Mouse (Mus musculus) limb, embryonic 14.5 days (tissue): ENCODE results near the gene Cd36. TPM values are rescaled to one million over a fixed set of nuclear protein-coding genes. Genes with fewer than 3 reads are reported as not detected.
A peak's percentile ranks its signal among the peaks of the same experiment; 100 is the strongest.
"Not testable (repeated sequence)": the region's sequence is repeated elsewhere in the genome, so short reads cannot be mapped to it uniquely, and the experiment has no call there.

Experiments used
- ATAC-seq: fragments of 200-750 bp; cut with Nextera tagmentation; 2 replicates; pipeline ENCODE4 v1.8.0; 2017; ENCODE audit warnings: low read depth, moderate number of reproducible peaks, moderate TSS enrichment; ENCODE audit not compliant: low FRiP score
- DNase-seq: peaks from one replicate; pipeline ENCODE4 v3.0.0-alpha.2; 2015; ENCODE audit warnings: low spot score
- H3K27ac ChIP-seq: fragments of 300-500 bp; sonication (generic); replicated peaks from 2 replicates; pipeline ENCODE4 v1.5.1; 2014; ENCODE audit warnings: low read depth, mild to moderate bottlenecking, low read length, moderate library complexity, mixed read lengths
- H3K27me3 ChIP-seq: fragments of 300-500 bp; sonication (generic); 2 replicates; pipeline ENCODE4 v1.6.1; 2014; ENCODE audit warnings: low read length, mixed read lengths; ENCODE audit not compliant: control insufficient read depth, insufficient read depth
- H3K36me3 ChIP-seq: fragments of 300-500 bp; sonication (generic); 2 replicates; pipeline ENCODE4 v1.6.1; 2014; ENCODE audit warnings: mild to moderate bottlenecking, low read length, moderate library complexity, mixed read lengths; ENCODE audit not compliant: control insufficient read depth, insufficient read depth
- H3K4me1 ChIP-seq: fragments of 300-500 bp; sonication (generic); 2 replicates; pipeline ENCODE4 v1.6.1; 2014; ENCODE audit warnings: antibody characterized with exemption, low read length, mixed read lengths; ENCODE audit not compliant: control insufficient read depth, insufficient read depth
- H3K4me2 ChIP-seq: fragments of 300-500 bp; sonication (generic); replicated peaks from 2 replicates; pipeline ENCODE4 v1.6.1; 2014; ENCODE audit warnings: low read depth, mild to moderate bottlenecking, low read length, moderate library complexity; ENCODE audit not compliant: severe bottlenecking
- H3K4me3 ChIP-seq: fragments of 300-500 bp; sonication (generic); replicated peaks from 2 replicates; pipeline ENCODE4 v1.5.1; 2014; ENCODE audit warnings: low read length
- H3K9ac ChIP-seq: fragments of 300-500 bp; sonication (generic); 2 replicates; pipeline ENCODE4 v1.6.1; 2014; ENCODE audit warnings: mild to moderate bottlenecking, low read depth, low read length, moderate library complexity; ENCODE audit not compliant: severe bottlenecking
- H3K9me3 ChIP-seq: fragments of 300-500 bp; sonication (generic); 2 replicates; pipeline ENCODE4 v1.6.1; 2016; ENCODE audit warnings: low read length; ENCODE audit not compliant: control insufficient read depth
- POLR2A ChIP-seq: fragments of 200-500 bp; IDR thresholded peaks from 2 replicates; pipeline ENCODE4 v1.8.0; 2012; ENCODE audit warnings: inconsistent platforms, mild to moderate bottlenecking, moderate library complexity, borderline replicate concordance; ENCODE audit not compliant: insufficient read depth, insufficient read length; ENCODE audit errors: extremely low read depth
- WGBS: fragments of 180-500 bp; shearing (Covaris S2); extraction: QIAGEN DNeasy Blood & Tissue Kit; methylation state at CpG from one replicate; pipeline ENCODE4 v1.1.7; 2014; 5-methylcytosine and 5-hydroxymethylcytosine counted together
- polyA plus RNA-seq, 2 experiments: library from polyadenylated mRNA; depleted of rRNA in 1 of 2; stranded (reverse) in 1 of 2; unstranded in 1 of 2; fragments of >200 nt; fragmentation: Nextera tagmentation in 1 of 2; extraction: Ambion mirVana in 1 of 2; gene quantifications; 2 replicates each; pipeline versions ENCODE4 v1.2.1 to v1.2.3; 2012 to 2014

Cd36 gene
- polyA plus RNA-seq (2012; rRNA removed) (10.6 and 16.4 TPM in 2 replicates), polyA plus RNA-seq (2014; fragmentation: Nextera tagmentation; extraction: Ambion mirVana) (21.2 and 26.8 TPM in 2 replicates)

GRCm38 (mm10) chr5:17888598-17888997 is at the start of gene Cd36:
TSS of gene Cd36 (minus strand) at chr5:17888801.
- Histone ChIP-seq H3K36me3 (no peaks in the 10 kb centered on the region), H3K4me3 (no peak within 1 kb of the TSS), H3K9ac (no peak within 1 kb of the TSS), H3K27me3 (no peaks in the 10 kb centered on the region), H3K9me3 (no peaks in the 10 kb centered on the region), H3K4me1 (no peaks in the 10 kb centered on the region), H3K4me2 (no peak within 1 kb of the TSS), H3K27ac (no peak within 1 kb of the TSS)
- no peak for TF ChIP-seq POLR2A
- 52% methylated on average over 5 of the region's 5 CpGs for WGBS
- ATAC-seq (no peak), DNase-seq (no peak)

GRCm38 (mm10) chr5:17934501-17934900 is 45.9 kb upstream of the Cd36 start:
- Histone ChIP-seq H3K9ac (no peak overlapping the region), H3K4me3 (no peak overlapping the region), H3K36me3 (no peaks in the 10 kb centered on the region), H3K4me2 (no peak overlapping the region), H3K4me1 (no peaks in the 10 kb centered on the region), H3K9me3 (no peaks in the 10 kb centered on the region), H3K27ac (no peak overlapping the region), H3K27me3 (no peaks in the 10 kb centered on the region)
- no peak for TF ChIP-seq POLR2A
- ATAC-seq (no peak), DNase-seq (no peak)
- WGBS: 64% methylated on average over 1 of the region's 1 CpGs

DNA sequence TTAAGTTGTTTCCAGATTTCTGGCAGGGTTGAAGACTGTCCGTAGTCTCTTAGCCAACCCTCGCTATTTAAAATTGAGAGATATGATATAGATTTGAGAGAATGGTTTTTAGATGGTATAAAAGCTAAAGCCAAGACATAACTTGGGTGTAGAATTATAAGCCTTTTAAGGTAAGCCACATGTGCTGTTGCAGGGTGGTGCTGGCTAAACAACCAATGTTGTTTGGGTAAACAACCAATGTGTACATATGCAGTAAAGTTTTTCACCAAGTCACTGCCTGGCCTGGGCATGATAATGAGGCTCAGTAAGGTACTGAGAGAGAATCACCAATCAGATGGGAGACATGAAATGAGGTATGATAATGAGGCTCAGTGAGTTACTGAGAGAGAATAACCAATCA is 43.0 kb upstream of the Cd36 start:
- WGBS: 94% methylated on average over 2 of the region's 2 CpGs

DNA sequence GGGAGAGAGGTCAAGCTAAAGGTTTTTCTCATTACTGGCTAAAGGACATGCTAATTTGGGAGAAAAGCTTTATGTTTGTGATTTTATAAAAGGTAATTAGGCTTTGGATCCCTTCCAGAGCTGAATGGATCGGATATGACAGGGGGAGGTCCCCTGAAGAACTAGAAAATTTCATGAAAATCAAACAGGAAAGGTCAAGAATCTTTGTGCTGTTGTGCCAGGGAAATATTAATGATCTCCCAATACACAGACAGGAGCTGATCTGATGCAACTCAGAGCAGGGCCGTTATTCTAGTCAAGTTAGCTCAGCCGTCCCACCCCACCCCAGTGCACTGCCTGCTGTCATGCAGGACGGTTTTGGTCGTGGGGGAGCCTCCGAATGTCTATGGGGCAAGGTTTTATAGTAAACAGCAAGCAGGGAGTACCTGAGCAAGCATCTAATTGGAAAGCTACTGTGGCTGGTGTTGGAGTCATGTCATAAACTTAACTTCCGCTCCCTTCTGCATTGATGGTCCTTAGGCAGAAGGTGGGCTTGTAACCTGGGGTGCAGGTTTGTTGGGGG is 40.5 kb upstream of the Cd36 start:
- ATAC-seq (no peak), DNase-seq (no peak)
- 33% methylated on average over 7 of the region's 7 CpGs for WGBS
- Histone ChIP-seq H3K9me3 (no peaks in the 10 kb centered on the region), H3K4me1 (no peaks in the 10 kb centered on the region), H3K4me3 (no peak overlapping the region), H3K27ac (no peak overlapping the region), H3K27me3 (no peaks in the 10 kb centered on the region), H3K36me3 (no peaks in the 10 kb centered on the region), H3K9ac (no peak overlapping the region), H3K4me2 (no peak overlapping the region)
- TF ChIP-seq POLR2A: no peak

More for the DNA sequence above, 43.0 kb upstream of the Cd36 start:
- not testable (repeated sequence) for H3K4me2 ChIP-seq, ATAC-seq, H3K27ac ChIP-seq, H3K9ac ChIP-seq, H3K27me3 ChIP-seq, DNase-seq, H3K4me1 ChIP-seq, H3K36me3 ChIP-seq, H3K4me3 ChIP-seq, H3K9me3 ChIP-seq

DNA sequence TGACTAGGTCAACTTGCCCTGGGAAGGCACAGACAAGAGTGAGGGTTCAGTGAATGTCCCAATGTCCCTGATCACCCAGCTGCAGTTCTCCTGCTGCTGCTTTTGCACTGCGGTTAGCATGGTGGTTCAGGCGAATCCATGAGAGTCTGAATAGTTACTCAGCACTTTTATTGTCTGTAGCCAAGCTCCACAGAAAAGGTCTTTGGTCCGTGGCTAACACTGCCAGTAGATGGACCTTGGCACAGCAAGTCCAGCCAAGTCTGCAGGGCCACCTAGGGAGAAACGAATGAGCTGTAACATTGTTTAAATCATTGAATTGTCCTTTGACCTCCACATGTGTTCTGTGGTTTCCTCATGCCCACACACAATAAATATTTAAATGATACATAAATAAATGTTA is 39.9 kb upstream of the Cd36 start:
- ATAC-seq (no peak), DNase-seq (no peak)
- no peak overlapping the region for H3K4me2 ChIP-seq
- H3K4me1 ChIP-seq: no peaks in the 10 kb centered on the region
- H3K9me3 ChIP-seq: no peaks in the 10 kb centered on the region
- TF ChIP-seq POLR2A: no peak
- H3K27me3 ChIP-seq: no peaks in the 10 kb centered on the region
- H3K36me3 ChIP-seq: no peaks in the 10 kb centered on the region
- no peak overlapping the region for H3K9ac ChIP-seq
- WGBS: 29% methylated on average over 4 of the region's 4 CpGs
- H3K4me3 ChIP-seq: no peak overlapping the region
- no peak overlapping the region for H3K27ac ChIP-seq

GRCm38 (mm10) chr5:17924085-17924518 is 35.5 kb upstream of the Cd36 start:
- no peak for TF ChIP-seq POLR2A
- 54% methylated on average over 2 of the region's 2 CpGs for WGBS
- Histone ChIP-seq H3K4me2 (no peak overlapping the region), H3K4me1 (no peaks in the 10 kb centered on the region), H3K9ac (no peak overlapping the region), H3K4me3 (no peak overlapping the region), H3K36me3 (no peaks in the 10 kb centered on the region), H3K9me3 (no peaks in the 10 kb centered on the region), H3K27me3 (no peaks in the 10 kb centered on the region), H3K27ac (no peak overlapping the region)
- ATAC-seq (no peak), DNase-seq (peak; percentile 27)
